Mouse (Mus musculus) layer of hippocampus, adult 2 months (tissue): ENCODE results near the gene Lrp4. TPM values are rescaled to one million over a fixed set of nuclear protein-coding genes. Genes with fewer than 3 reads are reported as not detected.
A peak's percentile ranks its signal among the peaks of the same experiment; 100 is the strongest.

Source experiments
- DNase-seq, 2 experiments: peaks; one replicate each; pipeline ENCODE4 v3.0.0; 2022; ENCODE audit warnings: low spot score in 2 of 2
- H3K27ac ChIP-seq: fragments of 200-600 bp; 2 replicates; pipeline ENCODE4 v1.8.1; 2022
- H3K4me3 ChIP-seq: fragments of 200-600 bp; 2 replicates; pipeline ENCODE4 v1.8.1; 2022; ENCODE audit warnings: mild to moderate bottlenecking
- CTCF ChIP-seq: fragments of 200-600 bp; conservative IDR thresholded peaks from 2 replicates; pipeline ENCODE4 v1.8.1; 2022; ENCODE audit warnings: antibody characterized with exemption, mild to moderate bottlenecking, moderate library complexity
- long read RNA-seq, 2 experiments: library from polyadenylated mRNA; stranded (forward); transcript quantifications; one replicate each; pipeline ENCODE4 v2.0.0; 2021; ENCODE audit warnings: borderline mapping rate in 2 of 2
- total RNA-seq, 2 experiments: library from RNA; stranded (reverse); gene quantifications; 2 replicates each; pipeline ENCODE4 v1.2.3; 2021

Lrp4 gene
- total RNA-seq: 10 to 100 TPM; 30.1 to 30.6 TPM
- long read RNA-seq, experiment 1, partial matches to known transcripts: 5 of 9 reads
- long read RNA-seq, experiment 1, other reads (novel, unspliced or antisense): 4 of 9 reads
- long read RNA-seq, experiment 2, full-length matches to known transcripts: 1 of 7 reads
- long read RNA-seq, experiment 2, partial matches to known transcripts: 5 of 7 reads
- long read RNA-seq, experiment 2, other reads (novel, unspliced or antisense): 1 of 7 reads

DNA sequence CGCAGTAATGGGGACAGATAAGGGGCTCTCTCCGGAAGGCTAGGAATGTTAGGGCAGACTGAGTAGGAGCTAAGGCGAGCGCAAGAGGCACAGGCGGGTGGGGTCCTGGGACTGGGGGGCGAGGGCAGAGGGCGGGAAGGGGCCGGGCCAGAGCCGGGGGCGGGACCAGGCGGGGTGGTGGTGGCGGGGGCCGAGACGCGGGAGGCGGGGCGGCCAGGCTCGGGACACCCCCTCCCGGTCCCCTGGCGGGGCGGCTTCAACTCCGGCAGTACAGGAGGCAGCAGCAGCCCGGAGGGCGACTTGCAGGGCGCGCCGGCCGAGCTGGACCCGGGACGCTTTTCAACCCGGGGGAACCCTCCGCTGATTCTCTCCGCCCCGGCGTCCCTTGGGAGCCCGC lies at the start of gene Lrp4:
TSS of gene Lrp4 (plus strand) at position 253 of the 397 bp plus-strand sequence.
- peak within 1 kb of the TSS; percentile 76 for H3K4me3 ChIP-seq
- DNase-seq: peak; percentile 22 to 28
- H3K27ac ChIP-seq: peak within 1 kb of the TSS; percentile 76
- TF ChIP-seq CTCF: no peak

DNA sequence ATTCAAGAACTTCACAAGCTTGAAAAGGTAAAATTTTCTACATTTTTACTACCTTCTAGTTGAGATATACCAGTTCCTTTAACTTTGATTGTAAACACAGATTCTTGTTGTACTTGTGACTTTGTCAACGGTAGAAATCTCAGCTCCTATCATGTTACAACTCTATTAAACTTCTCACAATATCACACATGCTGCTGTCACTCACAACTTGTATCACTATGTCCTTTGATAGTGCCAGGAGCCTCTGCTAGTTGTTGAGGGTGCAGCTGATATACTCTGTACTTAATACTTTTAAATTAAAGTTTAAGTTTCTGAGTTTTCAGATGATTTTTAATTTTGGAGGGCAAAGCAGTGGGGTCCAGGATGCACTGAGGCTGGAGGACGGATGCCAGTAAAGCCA lies 49.3 kb upstream of the Lrp4 start:
- H3K27ac ChIP-seq: no peak overlapping the region

DNA sequence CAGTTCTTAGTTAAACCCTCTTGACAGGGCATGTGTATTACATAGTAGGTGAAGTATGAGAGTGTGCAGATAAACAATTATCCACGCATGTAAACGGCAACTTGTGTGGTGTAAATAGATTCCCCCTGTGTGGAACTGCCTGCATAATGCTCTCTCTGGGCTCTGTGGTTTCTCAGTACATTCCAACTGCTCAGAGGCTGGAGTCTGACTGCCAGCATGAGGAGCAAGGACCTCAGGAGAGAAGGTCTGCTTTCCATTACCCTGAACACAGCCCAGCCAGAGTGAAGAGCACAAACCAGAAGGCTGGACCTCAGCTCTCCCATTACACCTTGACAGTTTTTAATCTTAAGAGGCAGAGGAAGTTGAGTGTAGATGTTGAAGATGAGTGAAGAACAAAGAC lies 45.8 kb upstream of the Lrp4 start:
- no peak overlapping the region for H3K27ac ChIP-seq
- TF ChIP-seq CTCF: no peak
- H3K4me3 ChIP-seq: no peak overlapping the region
- no peak for DNase-seq

More for the DNA sequence above, 49.3 kb upstream of the Lrp4 start:
- no peak overlapping the region for H3K4me3 ChIP-seq
- no peak for TF ChIP-seq CTCF
- DNase-seq: no peak

DNA sequence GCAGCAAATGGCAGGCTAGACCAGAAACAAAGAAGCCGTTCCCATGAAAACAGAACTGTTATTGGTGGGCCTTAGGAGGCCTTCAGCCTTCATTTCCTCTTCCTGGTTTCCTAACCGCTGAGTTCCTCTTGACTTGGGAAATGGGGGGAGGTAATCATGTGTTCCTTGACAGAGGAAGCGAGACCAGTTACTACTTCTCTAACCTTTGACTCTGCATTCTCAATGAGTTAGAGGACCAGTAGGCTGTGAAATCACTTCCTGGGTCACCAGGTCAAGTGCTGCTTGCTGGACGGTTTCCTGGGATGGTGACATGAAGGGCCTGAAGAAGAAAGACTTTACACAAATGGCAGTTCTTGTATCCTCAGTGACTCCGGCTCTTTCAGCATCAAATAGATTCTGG lies 45.0 kb upstream of the Lrp4 start:
- DNase-seq: no peak
- TF ChIP-seq CTCF: no peak
- H3K27ac ChIP-seq: peak overlapping the region; percentile 2; the same call in 1 of the 2 replicates

DNA sequence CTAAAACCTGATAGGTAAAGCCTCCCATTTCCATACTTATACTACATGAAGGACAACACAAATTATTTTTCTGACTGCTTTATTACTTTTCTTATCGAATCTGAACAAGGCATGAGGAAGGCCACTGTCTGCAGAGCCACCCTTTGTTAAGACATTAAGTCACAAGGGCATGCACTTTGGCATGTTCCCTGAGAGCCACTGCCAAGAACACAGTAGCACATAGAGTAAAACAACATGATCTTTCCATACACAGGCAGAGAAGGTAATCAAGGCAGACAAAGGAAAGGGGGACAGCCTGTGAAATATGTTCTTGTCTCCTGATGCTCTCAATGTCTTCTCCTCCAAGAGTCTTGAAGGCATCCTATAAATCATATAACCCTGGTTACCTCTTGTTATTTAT lies 43.5 kb upstream of the Lrp4 start:
- no peak for DNase-seq
- no peak for TF ChIP-seq CTCF
- Histone ChIP-seq H3K4me3 (no peak overlapping the region), H3K27ac (no peak overlapping the region)

More for the DNA sequence above, 45.0 kb upstream of the Lrp4 start:
- no peak overlapping the region for H3K4me3 ChIP-seq

DNA sequence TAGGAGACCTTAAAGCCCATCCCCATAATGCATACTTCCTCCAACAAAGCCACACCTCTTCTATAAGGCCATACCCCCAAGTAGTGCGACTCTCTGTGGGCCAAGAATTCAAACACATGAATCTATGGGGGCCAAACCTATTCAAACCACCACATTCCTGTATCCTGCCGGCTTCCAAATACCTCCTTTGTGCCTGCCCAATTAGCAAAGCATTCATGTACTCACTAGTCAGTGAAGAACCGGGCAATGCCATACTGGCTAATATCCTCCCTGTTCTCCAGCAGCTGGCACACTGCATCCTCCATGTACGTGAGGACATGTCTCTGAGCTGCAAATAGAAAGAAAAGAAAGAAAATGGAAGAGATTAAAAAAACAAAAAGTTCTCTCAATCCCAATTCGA lies 35.7 kb upstream of the Lrp4 start:
- no peak for TF ChIP-seq CTCF
- no peak for DNase-seq
- no peak overlapping the region for H3K4me3 ChIP-seq
- 0 out of 2 replicates have a peak overlapping the region, but pooled peaks have one; percentile 24 for H3K27ac ChIP-seq

DNA sequence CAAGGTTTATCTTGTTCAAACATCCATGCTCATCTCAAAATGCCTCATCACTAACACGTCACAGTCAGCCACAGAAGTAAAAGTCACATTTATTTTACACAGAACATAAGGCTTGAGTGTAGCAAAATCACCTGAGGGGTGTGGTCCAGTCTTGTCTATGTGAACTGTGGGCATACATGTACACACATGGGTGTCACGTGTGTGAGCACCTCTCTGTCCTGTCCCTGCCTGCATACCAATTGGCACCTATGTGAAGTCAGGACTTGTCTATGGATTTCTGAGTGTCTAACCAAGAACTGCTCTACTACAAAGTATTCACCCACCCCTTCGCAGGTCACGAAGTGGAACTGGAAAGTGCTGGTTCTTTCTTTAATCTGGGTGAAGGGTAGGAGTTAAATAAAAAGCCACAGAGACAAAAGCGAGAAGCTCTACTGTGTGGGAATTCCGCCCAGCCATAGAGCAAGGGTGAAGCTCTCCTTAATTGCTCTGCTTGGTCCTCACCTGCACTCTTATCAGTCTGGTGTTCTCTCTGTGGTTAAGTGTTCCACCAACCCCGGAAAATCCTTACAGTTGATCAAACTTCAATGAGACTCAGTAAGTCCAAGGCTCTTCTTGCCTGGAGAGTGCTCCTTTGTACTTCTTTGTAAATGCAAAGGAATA lies 33.1 kb upstream of the Lrp4 start:
- no peak overlapping the region for H3K27ac ChIP-seq
- TF ChIP-seq CTCF: no peak
- no peak overlapping the region for H3K4me3 ChIP-seq
- DNase-seq: no peak

DNA sequence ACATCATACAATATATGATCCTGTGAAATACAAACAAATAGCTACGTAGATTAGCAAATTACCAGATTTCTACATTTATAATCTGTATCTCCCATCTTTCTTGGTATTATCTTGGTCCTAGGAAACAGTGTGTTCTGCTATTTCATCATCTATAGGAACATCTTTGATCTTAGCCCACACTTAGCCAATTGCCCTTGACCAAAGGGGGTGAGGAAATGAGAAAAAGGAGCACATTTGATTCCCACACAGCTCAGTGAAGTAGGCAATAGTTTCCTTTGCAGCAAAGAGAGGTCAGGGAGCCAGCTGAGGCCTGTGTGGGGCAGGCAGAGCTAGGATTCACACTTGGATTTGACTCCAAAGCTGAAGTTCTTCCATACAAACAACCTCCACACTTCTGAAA lies 31.0 kb upstream of the Lrp4 start:
- no peak for DNase-seq
- TF ChIP-seq CTCF: no peak
- Histone ChIP-seq H3K4me3 (no peak overlapping the region), H3K27ac (0 out of 2 replicates have a peak overlapping the region, but pooled peaks have one; percentile 7)

DNA sequence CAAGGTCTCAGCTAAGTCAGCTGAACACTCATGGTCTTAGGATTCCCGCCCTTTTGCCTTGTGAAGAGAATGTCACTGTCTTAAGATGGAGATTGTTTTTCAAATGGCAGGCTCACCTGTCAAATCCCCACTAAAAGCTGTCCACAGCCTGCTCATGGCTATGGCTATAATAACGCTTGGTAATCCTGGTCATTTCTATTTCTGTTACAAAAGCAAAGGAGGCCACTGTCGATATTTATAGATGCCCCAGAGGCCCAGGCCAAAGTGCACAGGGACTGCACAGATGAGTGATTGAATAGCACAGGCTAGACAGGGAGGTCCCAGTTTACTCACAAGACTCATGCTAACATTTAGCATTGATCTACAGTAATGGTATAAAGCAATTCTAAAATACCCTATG lies 28.2 kb upstream of the Lrp4 start:
- DNase-seq: no peak
- H3K27ac ChIP-seq: peak overlapping the region; percentile 71
- TF ChIP-seq CTCF: no peak
- H3K4me3 ChIP-seq: no peak overlapping the region

DNA sequence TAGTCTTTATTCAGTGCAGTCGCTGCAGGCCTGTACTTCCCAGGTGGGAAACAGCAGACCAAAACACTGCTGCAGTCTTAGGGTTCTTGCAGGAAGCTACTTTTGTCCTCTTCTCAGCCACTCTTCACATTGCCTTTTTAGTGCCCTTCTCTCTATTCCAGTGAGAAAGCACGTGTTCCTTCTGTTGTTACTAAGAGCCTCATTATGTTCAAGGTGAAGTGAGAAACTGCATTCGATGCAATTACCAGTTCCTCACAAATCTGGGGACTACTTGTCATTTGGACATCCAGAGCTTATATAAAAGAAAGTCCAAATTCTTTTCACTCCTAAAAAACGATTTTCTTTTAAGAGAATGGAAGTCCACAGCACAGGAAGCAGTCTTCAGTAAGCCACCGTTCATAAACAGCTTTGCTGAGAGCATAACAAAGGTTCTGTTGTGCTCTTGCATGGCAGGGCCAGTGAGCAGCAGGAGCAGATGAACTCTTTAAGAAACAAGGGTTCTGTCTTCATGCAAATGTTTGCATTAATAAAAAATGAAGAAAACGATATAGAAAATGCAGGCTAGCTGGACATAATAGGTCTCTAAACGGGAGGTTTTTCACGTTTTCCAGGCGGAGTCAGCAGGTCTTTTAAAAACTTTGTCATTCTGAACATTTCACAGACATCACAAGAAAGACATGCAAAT lies 27.3 kb upstream of the Lrp4 start:
- no peak for DNase-seq
- no peak for TF ChIP-seq CTCF
- H3K4me3 ChIP-seq: no peak overlapping the region; the same call in 1 of the 2 replicates
- peak overlapping the region; percentile 71 for H3K27ac ChIP-seq

DNA sequence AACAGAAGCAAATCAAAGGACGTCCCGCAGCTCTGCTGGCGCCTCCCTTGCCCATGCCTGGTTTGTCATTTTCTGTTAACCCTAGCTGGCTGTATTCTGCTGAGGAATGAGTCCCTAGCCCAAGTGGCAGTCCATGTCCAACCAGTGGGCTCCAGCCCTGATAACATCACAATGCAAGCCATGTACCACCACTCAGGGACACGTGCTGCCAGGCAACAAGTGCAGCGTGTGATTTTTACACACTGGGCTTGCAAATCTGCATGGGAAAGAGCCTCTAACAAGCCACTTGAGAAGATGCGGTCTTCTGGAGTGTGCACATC lies 26.8 kb upstream of the Lrp4 start:
- no peak for TF ChIP-seq CTCF
- no peak overlapping the region; the same call in 1 of the 2 replicates for H3K4me3 ChIP-seq
- no peak for DNase-seq
- H3K27ac ChIP-seq: peak overlapping the region; percentile 71

DNA sequence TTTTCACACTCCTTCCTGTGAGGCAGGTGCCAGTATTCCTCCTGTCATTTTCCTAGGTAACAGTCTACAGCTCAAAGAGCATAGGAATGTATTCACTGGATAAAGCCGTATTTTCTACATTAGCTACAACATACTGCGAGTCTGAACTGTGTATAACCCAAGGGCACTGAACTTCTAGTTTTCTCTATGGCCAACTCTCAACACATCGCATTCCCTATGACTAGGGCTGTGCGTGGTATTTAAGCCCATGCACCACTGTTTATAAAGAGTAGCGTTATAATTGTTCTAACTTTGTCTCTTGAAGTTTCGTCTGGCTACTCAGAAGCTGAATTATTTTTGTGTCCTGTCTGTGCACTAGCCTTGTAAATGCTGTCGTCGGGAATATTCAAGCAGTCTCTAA lies 20.6 kb upstream of the Lrp4 start:
- DNase-seq: no peak
- Histone ChIP-seq H3K27ac (peak overlapping the region; percentile 52; the same call in 1 of the 2 replicates), H3K4me3 (no peak overlapping the region)
- TF ChIP-seq CTCF: no peak

DNA sequence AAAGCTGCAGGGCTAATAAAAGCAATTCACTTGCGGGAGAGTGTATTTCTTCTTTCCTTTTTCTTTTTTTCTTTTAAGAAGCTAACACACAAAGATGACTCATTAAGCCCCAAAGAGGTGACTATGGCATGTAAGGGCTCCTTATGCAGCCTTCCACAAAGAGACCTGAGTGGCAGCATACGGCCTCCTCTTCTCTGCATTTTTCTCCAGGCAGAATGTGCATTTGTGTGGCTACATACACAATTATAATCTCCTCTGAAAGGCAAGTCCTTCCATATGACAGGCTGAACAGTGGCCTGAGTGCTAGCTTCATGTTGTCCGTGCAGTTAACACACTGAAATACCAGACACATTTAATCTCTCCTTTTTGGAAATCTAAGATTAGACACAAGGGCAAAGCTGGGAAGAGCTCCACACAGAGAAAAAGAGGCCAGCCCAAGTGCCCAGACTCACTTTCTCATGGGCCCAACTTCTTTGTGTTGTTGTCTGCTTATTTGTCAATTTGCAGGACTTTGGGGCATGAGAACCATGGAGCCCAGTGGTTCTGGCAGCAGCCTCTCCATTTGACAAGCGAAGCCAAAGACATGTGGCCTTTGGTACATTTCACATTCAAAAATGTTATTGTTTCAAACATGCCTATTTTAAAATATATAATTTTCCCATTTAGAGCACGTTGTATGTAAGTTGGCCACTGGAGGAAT lies 20.0 kb upstream of the Lrp4 start:
- no peak for TF ChIP-seq CTCF
- H3K4me3 ChIP-seq: no peak overlapping the region
- H3K27ac ChIP-seq: peak overlapping the region; percentile 52; the same call in 1 of the 2 replicates
- no peak for DNase-seq
